Mouse (Mus musculus): ENCODE data around the gene Dmkn. TPM values are rescaled to one million over a fixed set of nuclear protein-coding genes. Genes with fewer than 3 reads are reported as not detected.

The Dmkn gene
- not detected for polyA plus RNA-seq (2017; shearing (Covaris generic))

GRCm38 (mm10) chr7:30763456-30763855 lies at the start of gene Dmkn:
Gene Dmkn (plus strand): TSS chr7:30763756.

DNA sequence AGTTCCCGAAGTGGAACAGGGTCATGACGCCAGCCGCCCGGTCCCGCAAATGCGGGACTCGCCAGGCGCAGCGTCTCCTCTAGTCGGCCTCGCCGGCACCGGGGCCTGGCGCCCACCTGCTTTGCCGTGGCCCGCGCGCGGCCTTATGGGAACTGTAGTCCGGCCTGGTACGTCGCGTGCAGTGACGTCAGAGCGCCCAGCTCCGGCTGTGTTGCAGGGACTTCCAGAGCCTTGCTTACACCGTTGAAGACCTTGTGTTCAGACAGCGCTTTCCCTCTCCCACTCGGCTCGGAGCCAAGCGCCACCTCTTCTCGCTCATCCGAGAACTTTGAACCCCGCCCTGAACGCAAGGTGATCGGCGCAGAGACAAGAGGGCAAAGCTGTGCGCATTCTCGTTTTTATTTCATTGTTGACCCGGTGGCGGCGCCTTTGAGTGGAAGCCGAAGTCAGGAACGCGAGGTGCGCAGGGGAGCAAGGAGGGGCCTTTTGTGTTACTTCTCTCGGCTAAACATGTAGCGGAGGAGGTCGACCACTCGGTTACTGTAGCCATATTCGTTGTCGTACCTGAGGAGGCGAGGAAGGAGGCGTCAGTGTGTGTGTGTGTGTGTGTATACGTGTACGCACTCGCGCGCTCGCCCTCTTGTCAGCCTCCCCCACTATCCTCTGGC lies 34.0 kb upstream of the Dmkn start, which contains the start of gene Tmem147:
Tmem147 (minus strand) TSS at position 145 of the 668 bp plus-strand sequence.

GRCm38 (mm10) chr7:30743617-30744016 lies 19.9 kb upstream of the Dmkn start, which contains the start of gene Gapdhs:
Gene Gapdhs (minus strand): TSS chr7:30743681.

DNA sequence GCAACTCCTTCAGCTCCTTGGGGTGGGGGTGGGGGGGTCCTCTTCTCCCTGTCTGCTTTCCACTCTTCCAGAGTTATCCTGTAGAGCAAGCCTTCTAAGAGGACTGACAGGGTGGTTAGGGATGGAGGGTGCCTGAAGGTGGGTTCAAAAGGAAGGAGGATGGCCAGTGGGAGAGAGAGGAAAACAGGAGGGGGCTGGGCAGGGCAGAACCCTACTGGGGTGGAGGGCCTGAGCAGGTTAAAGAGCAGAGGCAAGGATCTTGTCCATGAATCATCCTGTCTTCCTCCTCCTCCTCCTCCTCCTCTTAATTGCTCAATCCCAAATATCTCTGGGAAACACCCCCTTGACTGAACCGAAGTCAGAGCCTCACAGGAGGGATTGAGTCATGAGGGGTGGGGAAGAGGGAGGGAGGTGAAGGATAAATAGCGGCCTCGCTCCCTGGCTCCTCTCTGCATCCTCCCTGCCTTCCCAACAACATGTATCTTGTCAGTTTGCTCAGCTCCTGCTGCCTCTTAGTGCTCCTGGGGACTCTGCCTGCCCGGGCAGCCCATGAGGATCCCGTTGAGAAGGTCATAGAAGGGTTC lies 12.4 kb upstream of the Dmkn start, which contains the start of gene Sbsn:
Sbsn (plus strand) TSS at position 386 of the 584 bp plus-strand sequence.

GRCm38 (mm10) chr7:30787377-30788022 lies 23.9 kb downstream of the Dmkn start, which contains the start of gene Krtdap:
Gene Krtdap (plus strand): TSS chr7:30787896.

DNA sequence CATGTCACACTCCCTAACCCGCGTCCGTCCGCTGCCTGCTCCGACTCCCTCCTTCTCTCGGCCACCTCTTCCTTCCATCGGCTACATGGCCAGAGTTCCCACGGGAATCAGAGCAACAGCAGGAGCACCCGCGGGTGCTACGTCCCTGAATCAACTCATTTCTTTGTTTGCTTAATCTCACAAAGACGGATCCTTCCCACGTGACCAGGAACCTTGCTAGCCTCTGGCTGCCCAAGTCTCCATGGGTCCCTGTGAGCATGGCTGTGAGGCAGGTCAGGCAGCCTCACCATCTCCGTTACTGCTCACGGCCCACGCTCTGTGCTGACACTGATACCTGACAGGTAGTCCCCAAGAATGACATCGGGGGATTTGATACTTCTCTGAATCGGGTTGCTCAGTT lies 60.1 kb downstream of the Dmkn start, which contains the start of gene Ffar2:
Ffar2 (minus strand) TSS at position 101 of the 400 bp plus-strand sequence.

Other genes starting within 250 kb of the Dmkn start
- gene Arhgap33, start 228.7 kb upstream of the Dmkn start, polyA plus RNA-seq (2017; shearing (Covaris generic)) = 1.0 TPM
- 3.3 TPM for gene Hspb6, start 211.6 kb upstream of the Dmkn start, polyA plus RNA-seq (2017; shearing (Covaris generic))
- 3.3 TPM for gene Proser3, start 211.5 kb upstream of the Dmkn start, polyA plus RNA-seq (2017; shearing (Covaris generic))
- gene Lin37, start 203.9 kb upstream of the Dmkn start, polyA plus RNA-seq (2017; shearing (Covaris generic)) = 48.0 TPM
- 84.8 TPM for gene U2af1l4, start 200.5 kb upstream of the Dmkn start, polyA plus RNA-seq (2017; shearing (Covaris generic))
- gene Gm49396, start 200.4 kb upstream of the Dmkn start, polyA plus RNA-seq (2017; shearing (Covaris generic)) = 57.8 TPM
- gene Psenen, start 200.1 kb upstream of the Dmkn start, polyA plus RNA-seq (2017; shearing (Covaris generic)) = 137 TPM
- gene Igflr1, start 198.3 kb upstream of the Dmkn start, polyA plus RNA-seq (2017; shearing (Covaris generic)) = 59.7 TPM
- gene Kmt2b, start 175.0 kb upstream of the Dmkn start, polyA plus RNA-seq (2017; shearing (Covaris generic)) = 14.0 TPM
- gene Zbtb32, start 164.8 kb upstream of the Dmkn start, polyA plus RNA-seq (2017; shearing (Covaris generic)) = 12.8 TPM
- gene Upk1a, start 150.9 kb upstream of the Dmkn start, polyA plus RNA-seq (2017; shearing (Covaris generic)) = 0.79 TPM
- 388 TPM for gene Cox6b1, start 137.6 kb upstream of the Dmkn start, polyA plus RNA-seq (2017; shearing (Covaris generic))
- not detected for gene Etv2, start 127.9 kb upstream of the Dmkn start, polyA plus RNA-seq (2017; shearing (Covaris generic))
- 194 TPM for gene Rbm42, start 113.4 kb upstream of the Dmkn start, polyA plus RNA-seq (2017; shearing (Covaris generic))
- gene Haus5, start 98.8 kb upstream of the Dmkn start, polyA plus RNA-seq (2017; shearing (Covaris generic)) = 36.3 TPM
- gene Pmis2, start 92.2 kb upstream of the Dmkn start, polyA plus RNA-seq (2017; shearing (Covaris generic)) = 0.56 TPM
- not detected for gene 2200002J24Rik, start 64.8 kb upstream of the Dmkn start, polyA plus RNA-seq (2017; shearing (Covaris generic))
- gene Atp4a, start 51.5 kb upstream of the Dmkn start, polyA plus RNA-seq (2017; shearing (Covaris generic)) = not detected
- gene Tmem147, start 34.2 kb upstream of the Dmkn start, polyA plus RNA-seq (2017; shearing (Covaris generic)) = 51.5 TPM
- not detected for gene Gapdhs, start 20.1 kb upstream of the Dmkn start, polyA plus RNA-seq (2017; shearing (Covaris generic))
- 0.17 TPM for gene Sbsn, start 12.3 kb upstream of the Dmkn start, polyA plus RNA-seq (2017; shearing (Covaris generic))
- gene Krtdap, start 24.1 kb downstream of the Dmkn start, polyA plus RNA-seq (2017; shearing (Covaris generic)) = not detected
- not detected for gene Ffar2, start 60.0 kb downstream of the Dmkn start, polyA plus RNA-seq (2017; shearing (Covaris generic))
- gene Ffar3, start 92.4 kb downstream of the Dmkn start, polyA plus RNA-seq (2017; shearing (Covaris generic)) = not detected
- 0.09 TPM for gene Ffar1, start 97.8 kb downstream of the Dmkn start, polyA plus RNA-seq (2017; shearing (Covaris generic))
- 28.6 TPM for gene Cd22, start 116.6 kb downstream of the Dmkn start, polyA plus RNA-seq (2017; shearing (Covaris generic))
- gene Mag, start 151.1 kb downstream of the Dmkn start, polyA plus RNA-seq (2017; shearing (Covaris generic)) = not detected
- gene Hamp2, start 160.9 kb downstream of the Dmkn start, polyA plus RNA-seq (2017; shearing (Covaris generic)) = not detected
- not detected for gene Hamp, start 180.3 kb downstream of the Dmkn start, polyA plus RNA-seq (2017; shearing (Covaris generic))
- 10.7 TPM for gene Usf2, start 193.0 kb downstream of the Dmkn start, polyA plus RNA-seq (2017; shearing (Covaris generic))
- gene Lsr, start 209.7 kb downstream of the Dmkn start, polyA plus RNA-seq (2017; shearing (Covaris generic)) = 7.7 TPM
- 0.46 TPM for gene Fam187b, start 210.0 kb downstream of the Dmkn start, polyA plus RNA-seq (2017; shearing (Covaris generic))

Measured in effector memory CD4-positive, alpha-beta T cell, adult 5 months (primary cell).